Mouse (Mus musculus) neural tube, embryonic 13.5 days (tissue): ENCODE data around the gene Trmt1. TPM values are rescaled to one million over a fixed set of nuclear protein-coding genes. Genes with fewer than 3 reads are reported as not detected.

ENCODE experiments used
- ATAC-seq: fragments of 200-750 bp; cut with Nextera tagmentation; 2 replicates; pipeline ENCODE4 v1.8.0; 2017; ENCODE audit warnings: low read depth, mild to moderate bottlenecking, moderate TSS enrichment, moderate library complexity
- H3K27ac ChIP-seq: fragments of 300-500 bp; sonication (generic); replicated peaks from 2 replicates; pipeline ENCODE4 v1.5.1; 2015; ENCODE audit warnings: moderate library complexity, mild to moderate bottlenecking, inconsistent platforms
- H3K27me3 ChIP-seq: fragments of 300-500 bp; sonication (generic); 2 replicates; pipeline ENCODE4 v1.6.1; 2015; ENCODE audit warnings: mild to moderate bottlenecking, inconsistent platforms
- H3K36me3 ChIP-seq: fragments of 300-500 bp; sonication (generic); 2 replicates; pipeline ENCODE4 v1.6.1; 2015; ENCODE audit warnings: mild to moderate bottlenecking, inconsistent platforms
- H3K4me1 ChIP-seq: fragments of 300-500 bp; sonication (generic); replicated peaks from 2 replicates; pipeline ENCODE4 v1.6.1; 2015; ENCODE audit warnings: inconsistent platforms
- H3K4me2 ChIP-seq: fragments of 300-500 bp; sonication (generic); 2 replicates; pipeline ENCODE4 v1.6.1; 2015; ENCODE audit warnings: inconsistent platforms, mild to moderate bottlenecking, moderate library complexity
- H3K4me3 ChIP-seq: fragments of 300-500 bp; sonication (generic); 2 replicates; pipeline ENCODE4 v1.5.1; 2015; ENCODE audit warnings: mild to moderate bottlenecking, inconsistent platforms
- H3K9ac ChIP-seq: fragments of 300-500 bp; sonication (generic); 2 replicates; pipeline ENCODE4 v1.6.1; 2015; ENCODE audit warnings: moderate library complexity, mild to moderate bottlenecking, inconsistent platforms
- H3K9me3 ChIP-seq: fragments of 300-500 bp; sonication (generic); 2 replicates; pipeline ENCODE4 v1.6.1; 2016; ENCODE audit warnings: inconsistent platforms
- WGBS: fragments of 180-500 bp; shearing (Covaris S2); methylation state at CpG from one replicate; pipeline ENCODE4 v1.1.7; 2015; 5-methylcytosine and 5-hydroxymethylcytosine counted together
- polyA plus RNA-seq: library from polyadenylated mRNA; unstranded; fragments of >200 nt; fragmentation: Nextera tagmentation; extraction: Ambion mirVana; gene quantifications from 2 replicates; pipeline ENCODE4 v1.2.1, GENCODE M21; 2015

The Trmt1 gene
- polyA plus RNA-seq, 1 experiment from 2014 or later, result 55.5 TPM

GRCm38 (mm10) chr8:84699861-84700322 is 13.8 kb downstream of the Trmt1 start:
- Histone ChIP-seq H3K4me3 (no peak overlapping the region), H3K4me2 (no peak overlapping the region), H3K36me3 (peaks cover 47% of the 10 kb centered on the region), H3K27ac (peak overlapping the region; percentile 53), H3K9me3 (no peaks in the 10 kb centered on the region), H3K9ac (no peak overlapping the region), H3K27me3 (peaks cover 51% of the 10 kb centered on the region), H3K4me1 (peaks cover 18% of the 10 kb centered on the region)
- 65% methylated on average over 7 of the region's 7 CpGs for WGBS
- ATAC-seq, result no peak

- 86% methylated on average over 5 of the region's 5 CpGs for WGBS
- peaks cover 41% of the 10 kb centered on the region for H3K36me3 ChIP-seq
- H3K4me1 ChIP-seq, result peaks cover 24% of the 10 kb centered on the region
- no peak overlapping the region for H3K9ac ChIP-seq
- no peaks in the 10 kb centered on the region for H3K9me3 ChIP-seq
- H3K27me3 ChIP-seq, result peaks cover 57% of the 10 kb centered on the region
- no peak overlapping the region for H3K4me3 ChIP-seq
- ATAC-seq, result no peak
- H3K4me2 ChIP-seq, result no peak overlapping the region
- H3K27ac ChIP-seq, result peak overlapping the region; percentile 53
Observed at GRCm38 (mm10) chr8:84700526-84700925, 14.4 kb downstream of the Trmt1 start.

- H3K4me1 ChIP-seq, result peaks cover 28% of the 10 kb centered on the region
- H3K36me3 ChIP-seq, result peaks cover 38% of the 10 kb centered on the region
- WGBS, result 12% methylated on average over 34 of the region's 34 CpGs
- peak within 1 kb of the TSS; percentile 53 for H3K4me2 ChIP-seq
- no peak for ATAC-seq
- H3K9ac ChIP-seq, result peak within 1 kb of the TSS; percentile 38
- peak within 1 kb of the TSS; percentile 53 for H3K27ac ChIP-seq
- H3K4me3 ChIP-seq, result peak within 1 kb of the TSS; percentile 14
- H3K27me3 ChIP-seq, result peaks cover 60% of the 10 kb centered on the region
- no peaks in the 10 kb centered on the region for H3K9me3 ChIP-seq
Observed at GRCm38 (mm10) chr8:84700941-84701911, 15.1 kb downstream of the Trmt1 start, which contains the start of gene Lyl1. TSS of gene Lyl1 (plus strand) at chr8:84701457.

GRCm38 (mm10) chr8:84702561-84702960 is 16.5 kb downstream of the Trmt1 start:
- peaks cover 40% of the 10 kb centered on the region for H3K4me1 ChIP-seq
- no peak for ATAC-seq
- H3K9ac ChIP-seq, result peak overlapping the region; percentile 38; the same call in 1 of the 2 replicates
- peaks cover 25% of the 10 kb centered on the region for H3K36me3 ChIP-seq
- H3K27me3 ChIP-seq, result peaks cover 72% of the 10 kb centered on the region
- no peak overlapping the region for H3K27ac ChIP-seq
- peak overlapping the region; percentile 14 for H3K4me3 ChIP-seq
- WGBS, result 78% methylated on average over 9 of the region's 9 CpGs
- no peaks in the 10 kb centered on the region for H3K9me3 ChIP-seq
- peak overlapping the region; percentile 53 for H3K4me2 ChIP-seq

GRCm38 (mm10) chr8:84702963-84703465 is 16.9 kb downstream of the Trmt1 start:
- peak overlapping the region; percentile 29; the same call in 1 of the 2 replicates for H3K4me3 ChIP-seq
- peaks cover 20% of the 10 kb centered on the region for H3K36me3 ChIP-seq
- peaks cover 76% of the 10 kb centered on the region for H3K27me3 ChIP-seq
- peak overlapping the region; percentile 53 for H3K4me2 ChIP-seq
- H3K9me3 ChIP-seq, result no peaks in the 10 kb centered on the region
- 0 out of 2 replicates have a peak overlapping the region, but pooled peaks have one; percentile 26 for H3K9ac ChIP-seq
- WGBS, result 85% methylated on average over 6 of the region's 6 CpGs
- H3K27ac ChIP-seq, result no peak overlapping the region
- no peak for ATAC-seq
- peaks cover 44% of the 10 kb centered on the region for H3K4me1 ChIP-seq

GRCm38 (mm10) chr8:84703466-84704249 is 17.6 kb downstream of the Trmt1 start:
- Histone ChIP-seq H3K9ac (0 out of 2 replicates have a peak overlapping the region, but pooled peaks have one; percentile 17), H3K27me3 (peaks cover 80% of the 10 kb centered on the region), H3K4me3 (peak overlapping the region; percentile 29), H3K4me2 (peak overlapping the region; percentile 53), H3K4me1 (peaks cover 50% of the 10 kb centered on the region), H3K27ac (peak overlapping the region; percentile 23), H3K9me3 (no peaks in the 10 kb centered on the region), H3K36me3 (peaks cover 14% of the 10 kb centered on the region)
- 10% methylated on average over 38 of the region's 38 CpGs for WGBS
- ATAC-seq, result no peak

- H3K27me3 ChIP-seq, result peaks cover 84% of the 10 kb centered on the region
- ATAC-seq, result 0 out of 2 replicates have a peak, but pooled peaks have one; percentile 28
- H3K9ac ChIP-seq, result 0 out of 2 replicates have a peak overlapping the region, but pooled peaks have one; percentile 17
- H3K4me1 ChIP-seq, result peaks cover 57% of the 10 kb centered on the region
- no peaks in the 10 kb centered on the region for H3K9me3 ChIP-seq
- H3K36me3 ChIP-seq, result peaks cover 7% of the 10 kb centered on the region
- H3K4me3 ChIP-seq, result peak overlapping the region; percentile 29; the same call in 1 of the 2 replicates
- 4% methylated on average over 16 of the region's 16 CpGs for whole genome bisulfite sequencing
- H3K4me2 ChIP-seq, result peak overlapping the region; percentile 53
- H3K27ac ChIP-seq, result peak overlapping the region; percentile 88
Observed at GRCm38 (mm10) chr8:84704356-84704755, 18.2 kb downstream of the Trmt1 start.

- no peak for ATAC-seq
- H3K4me2 ChIP-seq, result peak overlapping the region; percentile 53
- under 1% methylated on average over 61 of the region's 61 CpGs for WGBS
- H3K27ac ChIP-seq, result peak overlapping the region; percentile 88
- no peaks in the 10 kb centered on the region for H3K9me3 ChIP-seq
- H3K36me3 ChIP-seq, result no peaks in the 10 kb centered on the region
- H3K27me3 ChIP-seq, result peaks cover 81% of the 10 kb centered on the region
- peak overlapping the region; percentile 29 for H3K4me3 ChIP-seq
- H3K4me1 ChIP-seq, result peaks cover 65% of the 10 kb centered on the region
- peak overlapping the region; percentile 61 for H3K9ac ChIP-seq
Observed at GRCm38 (mm10) chr8:84704867-84705831, 19.0 kb downstream of the Trmt1 start.

GRCm38 (mm10) chr8:84705960-84706359 is 19.9 kb downstream of the Trmt1 start:
- peaks cover 73% of the 10 kb centered on the region for H3K27me3 ChIP-seq
- peak overlapping the region; percentile 53 for H3K4me2 ChIP-seq
- no peaks in the 10 kb centered on the region for H3K36me3 ChIP-seq
- H3K4me3 ChIP-seq, result peak overlapping the region; percentile 29
- H3K9ac ChIP-seq, result peak overlapping the region; percentile 61; the same call in 1 of the 2 replicates
- no peak for ATAC-seq
- peak overlapping the region; percentile 95 for H3K27ac ChIP-seq
- H3K4me1 ChIP-seq, result peaks cover 72% of the 10 kb centered on the region
- WGBS, result 3% methylated on average over 12 of the region's 12 CpGs
- H3K9me3 ChIP-seq, result no peaks in the 10 kb centered on the region

GRCm38 (mm10) chr8:84706610-84707266 is 20.6 kb downstream of the Trmt1 start:
- Histone ChIP-seq H3K4me3 (peak overlapping the region; percentile 27), H3K36me3 (no peaks in the 10 kb centered on the region), H3K4me1 (peaks cover 76% of the 10 kb centered on the region), H3K9me3 (no peaks in the 10 kb centered on the region), H3K4me2 (peak overlapping the region; percentile 53), H3K27me3 (peaks cover 65% of the 10 kb centered on the region), H3K27ac (peak overlapping the region; percentile 95), H3K9ac (peak overlapping the region; percentile 60)
- WGBS, result 4% methylated on average over 43 of the region's 45 CpGs
- no peak for ATAC-seq
